Mouse (Mus musculus) CH12.LX (cell line): Measurements from ENCODE around the gene Entpd7. TPM values are rescaled to one million over a fixed set of nuclear protein-coding genes. Genes with fewer than 3 reads are reported as not detected.

Experiments
- DNase-seq: peaks from one replicate; pipeline ENCODE4 v3.0.0-alpha.2; 2013; ENCODE audit errors: extremely low read depth
- H3K27ac ChIP-seq: 2 replicates; pipeline ENCODE4 v1.5.1; 2012; ENCODE audit warnings: low read depth, mild to moderate bottlenecking, control low read depth, moderate library complexity; ENCODE audit not compliant: insufficient read depth
- H3K27me3 ChIP-seq: replicated peaks from 2 replicates; pipeline ENCODE3; 2012; ENCODE audit warnings: inconsistent platforms
- H3K36me3 ChIP-seq, 2 experiments: replicated peaks in 1 of 2; 2 replicates each; pipeline versions ENCODE3 to v1.6.1; 2012; ENCODE audit warnings: inconsistent platforms in 1 of 2, low read length in 1 of 2, mild to moderate bottlenecking in 1 of 2, mixed read lengths in 1 of 2, moderate library complexity in 1 of 2; ENCODE audit not compliant: control insufficient read depth in 1 of 2, insufficient read depth in 1 of 2
- H3K4me1 ChIP-seq, 2 experiments: 2 replicates each; pipeline ENCODE4 v1.6.1; 2012; ENCODE audit warnings: inconsistent platforms in 1 of 2, moderate library complexity in 1 of 2; ENCODE audit not compliant: insufficient read depth in 2 of 2, control insufficient read depth in 1 of 2
- H3K4me2 ChIP-seq: 2 replicates; pipeline ENCODE4 v1.6.1; 2012; ENCODE audit warnings: low read depth, mild to moderate bottlenecking, control low read depth; ENCODE audit not compliant: poor library complexity, insufficient read depth, severe bottlenecking
- H3K4me3 ChIP-seq, 3 experiments: fragments of 150-350 bp in 1 of 3; sonication (generic) in 1 of 3; replicated peaks in 1 of 3; 2 replicates each; pipeline versions ENCODE3 to v1.5.1; 2011 to 2012; ENCODE audit warnings: low read depth in 2 of 3, low read length in 2 of 3, mild to moderate bottlenecking in 2 of 3, moderate library complexity in 2 of 3, control low read depth in 1 of 3, improper control_type of control experiment in 1 of 3, inconsistent platforms in 1 of 3, mixed read lengths in 1 of 3; ENCODE audit not compliant: poor library complexity in 1 of 3
- H3K79me2 ChIP-seq: replicated peaks from 2 replicates; pipeline ENCODE4 v1.6.1; 2012; ENCODE audit warnings: mild to moderate bottlenecking, moderate library complexity; ENCODE audit not compliant: control insufficient read depth, poor library complexity, insufficient read depth, severe bottlenecking; ENCODE audit errors: extremely low read depth
- H3K9ac ChIP-seq: 2 replicates; pipeline ENCODE4 v1.6.1; 2012; ENCODE audit warnings: low read depth, mild to moderate bottlenecking, control low read depth, moderate library complexity; ENCODE audit not compliant: insufficient read depth
- H3K9me3 ChIP-seq: replicated peaks from 2 replicates; pipeline ENCODE3; 2012; ENCODE audit warnings: low read length, inconsistent platforms, mixed read lengths
- CHD1 ChIP-seq: IDR thresholded peaks from 2 replicates; pipeline ENCODE4 v1.6.1; 2012; ENCODE audit warnings: low read depth, low read length, improper control_type of control experiment, inconsistent platforms
- CHD2 ChIP-seq: IDR thresholded peaks from 2 replicates; pipeline ENCODE4 v1.6.1; 2011; ENCODE audit warnings: low read length, improper control_type of control experiment
- CTCF ChIP-seq, 2 experiments: IDR thresholded peaks in 1 of 2; conservative IDR thresholded peaks in 1 of 2; 2 replicates each; pipeline ENCODE4 v1.5.1; 2011 to 2012; ENCODE audit warnings: low read depth in 2 of 2, low read length in 2 of 2, improper control_type of control experiment in 1 of 2, inconsistent platforms in 1 of 2, mild to moderate bottlenecking in 1 of 2, moderate library complexity in 1 of 2
- ELF1 ChIP-seq: IDR thresholded peaks from 2 replicates; pipeline ENCODE4 v1.6.1; 2014; ENCODE audit warnings: low read depth, mild to moderate bottlenecking, inconsistent platforms, low read length, improper control_type of control experiment
- EP300 ChIP-seq: IDR thresholded peaks from 2 replicates; pipeline ENCODE4 v1.6.1; 2011; ENCODE audit warnings: low read length, improper control_type of control experiment
- ETS1 ChIP-seq: conservative IDR thresholded peaks from 2 replicates; pipeline ENCODE4 v1.6.1; 2012; ENCODE audit warnings: low read depth, mild to moderate bottlenecking, inconsistent platforms, low read length, improper control_type of control experiment, moderate library complexity
- GABPA ChIP-seq: IDR thresholded peaks from 2 replicates; pipeline ENCODE4 v1.6.1; 2012; ENCODE audit warnings: low read depth, low read length, improper control_type of control experiment, inconsistent platforms; ENCODE audit not compliant: insufficient replicate concordance
- IRF4 ChIP-seq: IDR thresholded peaks from 2 replicates; pipeline ENCODE4 v1.6.1; 2014; ENCODE audit warnings: low read depth, mild to moderate bottlenecking, inconsistent platforms, low read length, improper control_type of control experiment
- JUN ChIP-seq: IDR thresholded peaks from 2 replicates; pipeline ENCODE4 v1.6.1; 2011; ENCODE audit warnings: low read depth, mild to moderate bottlenecking, low read length, improper control_type of control experiment, moderate library complexity; ENCODE audit not compliant: insufficient read depth
- JUND ChIP-seq: conservative IDR thresholded peaks from 2 replicates; pipeline ENCODE4 v1.6.1; 2011; ENCODE audit warnings: low read depth, low read length, improper control_type of control experiment
- KAT2A ChIP-seq: IDR thresholded peaks from 2 replicates; pipeline ENCODE4 v1.6.1; 2012; ENCODE audit warnings: low read length, improper control_type of control experiment, inconsistent platforms; ENCODE audit not compliant: insufficient replicate concordance
- MAX ChIP-seq: IDR thresholded peaks from 2 replicates; pipeline ENCODE4 v1.6.1; 2011; ENCODE audit warnings: low read length, improper control_type of control experiment
- MXI1 ChIP-seq: IDR thresholded peaks from 2 replicates; pipeline ENCODE4 v1.6.1; 2011; ENCODE audit warnings: mild to moderate bottlenecking, low read depth, low read length, improper control_type of control experiment
- NELFE ChIP-seq: IDR thresholded peaks from 2 replicates; pipeline ENCODE4 v1.6.1; 2011; ENCODE audit warnings: low read depth, low read length, improper control_type of control experiment
- NRF1 ChIP-seq: IDR thresholded peaks from 2 replicates; pipeline ENCODE4 v1.6.1; 2014; ENCODE audit warnings: low read depth, mild to moderate bottlenecking, inconsistent platforms, low read length, improper control_type of control experiment, moderate library complexity
- PAX5 ChIP-seq: IDR thresholded peaks from 2 replicates; pipeline ENCODE4 v1.6.1; 2012; ENCODE audit warnings: low read length, inconsistent platforms, mixed read lengths
- POLR2A ChIP-seq: IDR thresholded peaks from 2 replicates; pipeline ENCODE4 v1.6.1; 2011; ENCODE audit warnings: low read depth, mild to moderate bottlenecking, improper control_type of control experiment, low read length
- RCOR1 ChIP-seq: conservative IDR thresholded peaks from 2 replicates; pipeline ENCODE4 v1.6.1; 2012; ENCODE audit warnings: low read depth, mild to moderate bottlenecking, inconsistent platforms, low read length, improper control_type of control experiment
- SIN3A ChIP-seq: IDR thresholded peaks from 2 replicates; pipeline ENCODE4 v1.6.1; 2012; ENCODE audit warnings: low read length, improper control_type of control experiment, inconsistent platforms
- SMC3 ChIP-seq: IDR thresholded peaks from 2 replicates; pipeline ENCODE4 v1.6.1; 2011; ENCODE audit warnings: low read depth, low read length, improper control_type of control experiment
- TBP ChIP-seq: conservative IDR thresholded peaks from 2 replicates; pipeline ENCODE4 v1.6.1; 2011; ENCODE audit warnings: low read depth, low read length, improper control_type of control experiment
- TCF12 ChIP-seq: IDR thresholded peaks from 2 replicates; pipeline ENCODE4 v1.6.1; 2014; ENCODE audit warnings: low read depth, mild to moderate bottlenecking, inconsistent platforms, low read length, improper control_type of control experiment
- UBTF ChIP-seq: IDR thresholded peaks from 2 replicates; pipeline ENCODE4 v1.6.1; 2012; ENCODE audit warnings: low read depth, mild to moderate bottlenecking, inconsistent platforms, low read length, improper control_type of control experiment, moderate library complexity
- USF1 ChIP-seq: IDR thresholded peaks from 2 replicates; pipeline ENCODE4 v1.6.1; 2014; ENCODE audit warnings: low read depth, mild to moderate bottlenecking, inconsistent platforms, low read length, improper control_type of control experiment
- USF2 ChIP-seq: conservative IDR thresholded peaks from 2 replicates; pipeline ENCODE4 v1.6.1; 2011; ENCODE audit warnings: low read depth, low read length, improper control_type of control experiment
- ZC3H11A ChIP-seq: IDR thresholded peaks from 2 replicates; pipeline ENCODE4 v1.6.1; 2012; ENCODE audit warnings: low read depth, mild to moderate bottlenecking, inconsistent platforms, low read length, improper control_type of control experiment
- ZMIZ1 ChIP-seq: IDR thresholded peaks from 2 replicates; pipeline ENCODE4 v1.6.1; 2012; ENCODE audit warnings: low read depth, mild to moderate bottlenecking, inconsistent platforms, low read length, improper control_type of control experiment
- ZNF384 ChIP-seq: IDR thresholded peaks from 2 replicates; pipeline ENCODE4 v1.6.1; 2012; ENCODE audit warnings: low read depth, low read length, improper control_type of control experiment, inconsistent platforms
- dilution Hi-C: fragments of 300-500 bp; cut with MboI; formaldehyde crosslinking; loops from 2 replicates; pipeline ENCODE4 v1.14.3; 2020; ENCODE audit warnings: low sequenced_read_pairs; ENCODE audit not compliant: extremely low pct_unique_long_range_greater_than_20kb, extremely low pct_ligation_motif_present
- in situ Hi-C: fragments of 300-500 bp; cut with MboI; formaldehyde crosslinking; loops from 3 replicates; pipeline ENCODE4 v1.14.3; 2019; ENCODE audit warnings: low sequenced_read_pairs, low pct_ligation_motif_present, low pct_unique_long_range_greater_than_20kb, mixed read lengths
- polyA plus RNA-seq: library from polyadenylated mRNA; unstranded; fragments of >175 nt; gene quantifications from 2 replicates; pipeline ENCODE4 v1.2.1, GENCODE M21; 2012; ENCODE audit warnings: low read depth; ENCODE audit not compliant: insufficient read length
- total RNA-seq, 2 experiments: library from RNA; depleted of rRNA; stranded (reverse); fragments of 300-350 nt in 1 of 2; fragments of >200 nt in 1 of 2; gene quantifications; 2 replicates each; pipeline ENCODE4 v1.2.3; 2012 to 2014

Entpd7 gene
- total and polyA plus RNA-seq, 3 experiments = 2.7 to 6.0 (median 4.0) TPM

- H3K4me3 ChIP-seq = no peak overlapping the region
- H3K79me2 ChIP-seq = no peaks in the 10 kb centered on the region
- dilution Hi-C loops (no loop called here), in situ Hi-C loops (no loop called here)
- TF ChIP-seq JUND (no peak), NELFE (no peak), CHD1 (no peak), POLR2A (no peak), TBP (no peak), UBTF (no peak), CHD2 (no peak), SIN3A (no peak), CTCF (conservative IDR thresholded peaks at IDR 0.05 in 1 of 2, IDR thresholded peaks at IDR 0.05 in 1 of 2; ENCODE audit: low read depth in 2 of 2, low read length in 2 of 2) (no peak), RCOR1 (no peak), KAT2A (no peak), JUN (no peak), USF2 (no peak), MXI1 (no peak), ELF1 (no peak), EP300 (no peak), ZMIZ1 (no peak)
- H3K36me3 ChIP-seq = no peaks in the 10 kb centered on the region
- no peak overlapping the region for H3K9ac ChIP-seq
- peaks cover 0 to 6% of the 10 kb centered on the region in 2 experiments; a peak in 2 of 4 replicates for H3K4me1 ChIP-seq
- no peaks in the 10 kb centered on the region for H3K9me3 ChIP-seq
- no peak overlapping the region for H3K27ac ChIP-seq
- no peak for DNase-seq
- no peaks in the 10 kb centered on the region for H3K27me3 ChIP-seq
- no peak overlapping the region for H3K4me2 ChIP-seq
Observed at GRCm38 (mm10) chr19:43648343-43648742, 41.1 kb upstream of the Entpd7 start.

- Histone ChIP-seq H3K27ac (no peak overlapping the region), H3K27me3 (no peaks in the 10 kb centered on the region), H3K4me2 (no peak overlapping the region), H3K4me3 (no peak overlapping the region), H3K9ac (no peak overlapping the region), H3K36me3 (no peaks in the 10 kb centered on the region), H3K79me2 (no peaks in the 10 kb centered on the region), H3K9me3 (no peaks in the 10 kb centered on the region), H3K4me1 (peaks cover 0 to 14% of the 10 kb centered on the region in 2 experiments; a peak in 3 of 4 replicates)
- no peak for TF ChIP-seq USF1
- TF ChIP-seq KAT2A = no peak
- no peak for TF ChIP-seq SMC3
- no peak for TF ChIP-seq ETS1
- TF ChIP-seq JUND = no peak
- TF ChIP-seq MAX = no peak
- no peak for TF ChIP-seq ZNF384
- no peak for TF ChIP-seq ZC3H11A
- TF ChIP-seq TCF12 = no peak
- TF ChIP-seq MXI1 = no peak
- TF ChIP-seq SIN3A = no peak
- no peak for TF ChIP-seq ELF1
- no peak for TF ChIP-seq GABPA
- TF ChIP-seq ZMIZ1 = no peak
- no peak for TF ChIP-seq NRF1
- TF ChIP-seq PAX5 = no peak
- TF ChIP-seq USF2 = no peak
- no peak for TF ChIP-seq CHD2
- no peak for TF ChIP-seq IRF4
- dilution Hi-C loops (no loop called here), in situ Hi-C loops (no loop called here)
- DNase-seq = no peak
Observed at GRCm38 (mm10) chr19:43651241-43651785, 38.2 kb upstream of the Entpd7 start.
